Mouse (Mus musculus): ENCODE data around the gene Traf1. TPM values are rescaled to one million over a fixed set of nuclear protein-coding genes. Genes with fewer than 3 reads are reported as not detected.

The Traf1 gene
- polyA plus RNA-seq, 1 experiment from 2014 or later, result 2.5 TPM

Other genes with a start within 250 kb of the Traf1 start
- gene Gapvd1, start 206.5 kb downstream of the Traf1 start, polyA plus RNA-seq (2015; fragmentation: Nextera tagmentation; extraction: Ambion mirVana), result 69.5 and 73.0 TPM in 2 replicates
- 1,028 and 1,048 TPM in 2 replicates for gene Hspa5, start 189.8 kb downstream of the Traf1 start, polyA plus RNA-seq (2015; fragmentation: Nextera tagmentation; extraction: Ambion mirVana)
- 40.7 and 45.7 TPM in 2 replicates for gene Rabepk, start 161.9 kb downstream of the Traf1 start, polyA plus RNA-seq (2015; fragmentation: Nextera tagmentation; extraction: Ambion mirVana)
- 68.3 and 71.4 TPM in 2 replicates for gene Fbxw2, start 135.5 kb downstream of the Traf1 start, polyA plus RNA-seq (2015; fragmentation: Nextera tagmentation; extraction: Ambion mirVana)
- gene Gm34653, start 128.8 kb downstream of the Traf1 start, polyA plus RNA-seq (2015; fragmentation: Nextera tagmentation; extraction: Ambion mirVana), result not detected in 2 replicates
- 5.7 and 6.8 TPM in 2 replicates for gene Cutal, start 87.4 kb downstream of the Traf1 start, polyA plus RNA-seq (2015; fragmentation: Nextera tagmentation; extraction: Ambion mirVana)
- gene Psmd5, start 86.8 kb downstream of the Traf1 start, polyA plus RNA-seq (2015; fragmentation: Nextera tagmentation; extraction: Ambion mirVana), result 88.7 and 98.0 TPM in 2 replicates
- 8.0 TPM in 2 replicates for gene Phf19, start 47.7 kb downstream of the Traf1 start, polyA plus RNA-seq (2015; fragmentation: Nextera tagmentation; extraction: Ambion mirVana)
- 0.36 and 0.77 TPM in 2 replicates for gene Hc, start 99.7 kb upstream of the Traf1 start, polyA plus RNA-seq (2015; fragmentation: Nextera tagmentation; extraction: Ambion mirVana)
- gene AI182371, start 139.8 kb upstream of the Traf1 start, polyA plus RNA-seq (2015; fragmentation: Nextera tagmentation; extraction: Ambion mirVana), result 0.64 and 0.70 TPM in 2 replicates
- gene Cntrl, start 147.7 kb upstream of the Traf1 start, polyA plus RNA-seq (2015; fragmentation: Nextera tagmentation; extraction: Ambion mirVana), result 20.0 and 21.3 TPM in 2 replicates
- gene Rab14, start 239.3 kb upstream of the Traf1 start, polyA plus RNA-seq (2015; fragmentation: Nextera tagmentation; extraction: Ambion mirVana), result 292 and 338 TPM in 2 replicates

All from intestine, embryonic 15.5 days (tissue).